Mouse (Mus musculus) ovary, adult 18-20 months (tissue): ENCODE measurements around the gene Cers2.
"Not testable (repeated sequence)": the region's sequence is repeated elsewhere in the genome, so short reads cannot be mapped to it uniquely, and the experiment has no call there.

ENCODE experiments used
- DNase-seq: peaks from one replicate; pipeline ENCODE4 v3.0.0; 2022; ENCODE audit warnings: low spot score, mixed read lengths

The Cers2 gene

DNA sequence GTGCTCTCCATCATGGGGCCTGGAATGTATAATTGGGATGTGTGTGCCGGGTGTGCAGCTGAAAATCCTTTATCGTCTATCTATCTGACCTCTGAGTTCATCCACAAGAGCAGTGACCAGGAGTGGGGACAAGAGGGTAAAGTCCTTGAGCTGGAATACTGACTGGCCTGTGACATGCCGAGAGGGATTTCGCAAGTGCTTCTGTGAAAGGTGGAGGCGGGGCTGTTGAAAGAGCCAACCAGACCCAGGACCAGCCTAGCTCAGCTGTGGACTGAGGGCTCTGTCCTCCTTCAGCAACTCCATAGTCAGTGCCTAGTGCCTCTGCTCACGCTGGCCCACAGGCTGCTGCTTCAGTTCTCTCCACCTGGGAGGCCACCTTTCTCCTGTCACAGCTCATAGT lies 4.0 kb downstream of the Cers2 start:
- peak; percentile 44 for DNase-seq

DNA sequence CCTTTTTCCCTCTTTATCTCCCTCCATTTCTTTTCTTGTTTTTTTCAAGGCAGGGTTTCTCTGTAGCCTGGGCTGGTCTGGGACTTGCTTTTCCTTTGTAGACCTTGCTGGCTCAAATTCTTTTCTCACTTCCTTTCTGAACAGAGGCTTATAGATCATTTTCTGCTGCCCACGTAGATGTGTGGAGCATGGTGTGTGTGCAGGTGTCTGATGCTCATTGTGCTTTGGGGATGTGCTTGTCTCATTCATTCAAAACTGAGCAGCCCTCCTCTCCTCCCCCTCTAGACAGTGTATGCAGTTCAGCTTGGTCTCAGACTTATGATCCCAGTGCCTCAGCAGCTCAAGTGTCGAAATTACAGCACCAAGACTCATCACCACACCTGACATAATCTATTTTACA lies 4.5 kb downstream of the Cers2 start:
- no peak for DNase-seq

DNA sequence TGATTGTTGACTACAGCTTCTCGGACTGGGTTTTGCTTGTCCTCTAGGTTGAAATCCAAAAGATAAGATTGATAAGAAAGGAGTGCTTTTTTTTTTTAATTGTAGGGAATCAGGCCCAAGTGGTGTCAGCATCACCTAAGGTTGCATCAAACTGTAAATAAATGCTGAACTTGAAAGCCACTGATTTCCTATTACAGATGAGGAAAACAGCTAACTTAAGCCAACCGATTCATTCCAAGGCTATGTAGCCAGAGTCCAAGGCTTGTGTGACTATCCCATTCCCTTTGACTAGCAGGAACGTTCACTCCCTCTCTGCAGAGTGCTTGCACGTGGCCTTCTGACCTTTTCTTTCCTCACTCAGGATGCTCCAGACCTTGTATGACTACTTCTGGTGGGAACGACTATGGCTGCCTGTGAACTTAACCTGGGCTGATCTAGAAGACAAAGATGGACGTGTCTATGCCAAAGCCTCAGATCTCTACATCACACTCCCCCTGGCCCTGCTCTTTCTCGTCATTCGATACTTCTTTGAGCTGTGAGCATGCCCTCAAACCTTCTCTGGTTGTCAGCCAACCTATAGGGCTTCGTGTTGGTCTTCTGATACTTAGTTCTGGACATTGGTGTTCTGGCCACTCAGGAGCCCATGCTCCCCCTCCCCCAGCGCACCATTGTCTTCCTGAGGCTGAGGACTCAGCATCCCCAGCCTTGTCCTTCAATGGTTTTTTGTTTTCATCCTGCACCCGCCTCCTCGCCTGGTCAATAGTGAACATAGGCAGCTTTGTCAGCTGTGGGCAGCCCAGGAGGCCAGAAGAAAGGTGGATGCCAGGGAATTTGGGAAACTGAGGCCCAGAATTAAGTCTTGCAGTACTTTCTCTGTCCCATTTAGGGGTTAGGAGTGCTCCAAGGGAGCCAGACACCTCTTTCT lies 5.4 kb downstream of the Cers2 start:
- DNase-seq = no peak

GRCm38 (mm10) chr3:95323429-95323828 lies 8.8 kb downstream of the Cers2 start:
- no peak for DNase-seq

DNA sequence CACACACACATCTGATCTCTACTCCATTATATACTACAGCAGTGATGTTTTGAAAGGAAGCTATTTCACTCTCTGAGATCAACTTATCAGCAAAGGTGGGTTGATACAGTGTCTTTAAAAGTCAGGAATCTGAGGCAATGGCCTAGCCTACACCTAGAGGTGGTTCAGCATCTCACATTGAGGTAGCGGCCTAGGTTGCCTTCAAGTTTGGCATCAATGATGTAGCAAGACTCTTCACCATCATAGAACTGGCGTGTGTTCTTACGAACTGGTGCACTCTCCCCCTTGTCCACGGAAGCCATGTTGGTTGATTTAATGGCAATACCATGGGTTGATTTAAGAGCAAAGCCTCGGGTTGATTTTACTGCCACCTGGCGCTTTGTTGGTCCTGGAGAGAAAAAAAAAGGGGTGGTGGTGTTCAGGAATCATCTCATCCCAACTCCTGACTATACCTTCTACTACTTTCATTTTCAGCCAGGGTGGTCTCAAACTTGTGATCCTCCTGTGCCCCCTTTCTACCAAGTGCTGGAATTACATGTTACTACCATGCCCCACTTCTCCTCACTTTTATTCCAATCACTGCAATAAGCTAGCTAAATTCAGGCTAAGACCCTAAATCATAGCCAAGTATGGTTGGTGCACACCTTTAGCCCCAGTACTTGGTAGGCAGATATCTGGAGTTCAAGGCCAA lies 10.0 kb downstream of the Cers2 start:
- DNase-seq = no peak

DNA sequence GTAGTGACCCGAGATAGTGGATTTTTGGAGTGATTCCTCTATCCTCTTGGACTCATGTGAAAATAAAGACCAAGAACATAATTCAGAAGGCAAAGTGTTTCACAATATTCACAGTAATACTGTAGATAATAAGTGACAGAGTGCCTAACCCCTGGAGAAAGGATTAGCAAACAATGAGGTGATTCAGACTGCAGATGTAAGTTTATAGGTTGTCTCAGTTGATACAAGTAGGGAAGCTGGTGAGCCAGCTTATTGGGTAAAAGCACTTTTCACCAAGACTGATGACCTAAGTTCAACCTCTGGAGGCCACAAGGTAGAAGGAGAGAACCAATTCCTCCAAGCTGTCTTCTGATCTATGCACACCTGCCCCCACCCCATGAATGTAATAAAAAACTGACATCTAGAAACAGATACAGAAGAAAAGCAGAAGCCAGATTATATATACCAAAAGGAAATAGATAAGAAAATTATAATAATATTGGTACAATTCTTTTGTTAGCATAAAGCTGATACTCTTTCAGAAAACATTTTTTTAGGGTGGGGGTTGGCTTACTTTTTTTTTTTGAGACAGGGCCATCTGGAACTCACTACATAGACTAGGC lies 14.3 kb downstream of the Cers2 start:
- no peak for DNase-seq

DNA sequence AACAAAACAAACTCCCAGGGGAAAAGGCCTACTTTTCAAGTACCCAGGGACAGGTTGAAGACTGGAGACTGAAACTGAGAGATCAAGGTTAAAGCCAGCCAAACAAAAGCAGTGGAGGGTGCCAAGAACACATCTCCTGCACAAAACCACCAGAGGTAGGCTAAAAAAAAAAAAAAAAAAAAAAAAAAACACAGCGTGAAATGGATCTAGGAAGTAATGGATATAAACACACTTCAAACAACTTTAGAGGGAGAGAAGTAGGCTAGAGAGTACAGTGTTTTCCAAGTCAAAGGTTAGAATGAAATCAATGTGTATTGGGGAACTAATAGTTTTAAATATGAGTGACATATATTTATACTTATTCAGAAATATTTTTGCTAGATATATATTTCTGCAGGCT lies 16.9 kb downstream of the Cers2 start:
- no peak for DNase-seq

GRCm38 (mm10) chr3:95337345-95337744 lies 22.8 kb downstream of the Cers2 start:
- DNase-seq = no peak

GRCm38 (mm10) chr3:95338251-95338650 lies 23.7 kb downstream of the Cers2 start:
- no peak for DNase-seq

DNA sequence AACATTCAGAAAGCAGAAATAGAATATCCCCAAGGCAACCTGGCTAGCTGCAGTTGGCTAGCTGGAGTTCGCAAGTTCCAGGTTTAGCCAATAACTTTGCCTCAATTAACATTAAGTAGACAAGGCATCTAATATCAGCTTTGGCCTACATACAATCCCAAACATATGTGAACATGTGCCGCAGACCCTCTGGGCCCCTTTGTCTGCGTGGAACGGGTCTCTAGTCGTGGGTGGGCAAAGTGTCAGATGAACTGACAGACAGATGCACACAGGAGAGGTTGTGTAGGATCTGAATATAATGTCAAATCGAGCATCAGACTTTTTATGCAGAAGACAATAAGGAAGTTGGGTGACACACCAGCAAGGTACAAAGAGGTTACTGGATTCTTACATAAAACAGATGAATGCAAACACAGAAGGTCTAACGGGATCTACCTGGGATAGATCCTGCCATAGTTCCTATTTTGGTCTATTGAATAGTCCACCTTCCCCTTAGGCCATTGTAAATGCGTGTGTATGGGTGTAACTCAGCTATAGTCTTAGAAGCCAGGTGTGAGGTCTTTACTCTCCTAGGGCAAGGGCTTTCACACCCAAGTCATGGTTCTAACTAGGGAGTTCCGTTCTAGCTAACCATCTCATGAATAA lies 28.9 kb downstream of the Cers2 start:
- DNase-seq = not testable (repeated sequence)

GRCm38 (mm10) chr3:95346454-95346853 lies 31.9 kb downstream of the Cers2 start:
- no peak for DNase-seq

GRCm38 (mm10) chr3:95348343-95348742 lies 33.8 kb downstream of the Cers2 start:
- not testable (repeated sequence) for DNase-seq

DNA sequence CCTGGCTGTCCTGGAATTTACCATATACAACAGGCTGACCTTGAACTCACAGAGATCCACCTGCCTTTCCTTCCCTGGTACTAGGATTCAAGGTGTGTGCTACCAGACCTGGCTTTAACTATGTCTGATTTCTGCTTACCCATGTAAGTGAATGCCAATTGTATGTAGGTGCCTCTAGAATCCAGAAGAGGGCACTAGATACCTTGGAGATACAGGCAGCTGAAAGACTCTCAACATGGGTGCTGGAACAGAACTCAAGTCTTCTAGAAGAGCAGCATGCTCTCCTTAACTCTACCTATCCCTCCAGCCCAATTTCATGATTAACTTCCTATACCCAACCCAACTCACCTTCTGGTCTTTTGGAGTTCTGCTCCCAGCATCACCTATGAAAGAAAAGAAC lies 34.9 kb downstream of the Cers2 start:
- no peak for DNase-seq

GRCm38 (mm10) chr3:95355911-95356544 lies 41.4 kb downstream of the Cers2 start:
- DNase-seq = not testable (repeated sequence)

GRCm38 (mm10) chr3:95356701-95357449 lies 42.3 kb downstream of the Cers2 start, which contains the start of gene Setdb1:
Gene Setdb1 (minus strand): TSS chr3:95357202.
- DNase-seq = peak; percentile 88

- DNase-seq = no peak
These were observed 43.2 kb downstream of the Cers2 start for GRCm38 (mm10) chr3:95357746-95358145.

GRCm38 (mm10) chr3:95360276-95360675 lies 45.7 kb downstream of the Cers2 start:
- not testable (repeated sequence) for DNase-seq

- no peak for DNase-seq
These were observed 55.5 kb downstream of the Cers2 start for GRCm38 (mm10) chr3:95370101-95370500.
